Comparison of ENCODE assay signal across 15 mouse cellular contexts in the genomic region with DNA sequence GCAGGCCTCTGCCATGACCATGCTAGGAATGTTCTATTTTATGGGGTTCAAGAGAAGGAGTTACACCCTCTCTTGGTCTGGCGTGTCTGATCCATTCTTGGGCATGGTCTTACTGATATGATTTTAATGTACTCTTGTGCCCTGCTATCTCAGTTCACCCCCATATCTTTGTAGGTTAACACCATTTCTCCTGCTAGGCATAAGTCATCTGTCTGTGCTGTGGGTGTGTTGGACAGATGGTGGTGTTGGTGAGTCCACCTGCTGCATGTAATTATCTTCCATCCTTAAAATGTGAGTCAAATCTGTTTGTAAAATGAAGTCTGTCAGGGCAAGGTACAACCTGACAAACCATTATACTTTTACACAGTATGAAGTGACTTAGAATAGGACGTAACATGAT.
"Had no signal": no experiment of that assay in that cellular context is flagged by ENCODE, and none has a peak within 500 bp of the region (broad histone marks: within the 10 kb centered on the region; RNA-seq: fewer than 3 reads in every experiment).

No protein-coding gene starts in this region.

- H3K27me3 ChIP-seq: intestine, embryonic 15.5 days; limb, embryonic 15.5 days; megakaryocyte, embryonic 14.5 days; midbrain, embryonic 12.5 days; neural tube, embryonic 15.5 days had no signal

- H3K27ac ChIP-seq: intestine, embryonic 15.5 days; limb, embryonic 15.5 days; midbrain, embryonic 12.5 days; neural tube, embryonic 15.5 days had no signal

- DNase-seq: kidney, adult 18-20 months; kidney, postnatal 10 days; lung, embryonic 14.5 days; lung, postnatal 10 days; lung, postnatal 4 days; right cerebral cortex, adult 18-20 months; spleen, adult 18-20 months; thymus, adult 18-20 months; thymus, postnatal 14 days had no signal

- H3K4me2 ChIP-seq: intestine, embryonic 15.5 days; limb, embryonic 15.5 days; lung, embryonic 14.5 days; midbrain, embryonic 12.5 days; neural tube, embryonic 15.5 days had no signal

- H3K9me3 ChIP-seq: intestine, embryonic 15.5 days; limb, embryonic 15.5 days; midbrain, embryonic 12.5 days; neural tube, embryonic 15.5 days had no signal

- H3K9ac ChIP-seq: intestine, embryonic 15.5 days; limb, embryonic 15.5 days; lung, embryonic 14.5 days; midbrain, embryonic 12.5 days; neural tube, embryonic 15.5 days had no signal

- H3K4me1 ChIP-seq: intestine, embryonic 15.5 days; limb, embryonic 15.5 days had no signal

- ATAC-seq: intestine, embryonic 15.5 days had no signal

- H3K4me3 ChIP-seq: intestine, embryonic 15.5 days; limb, embryonic 15.5 days; megakaryocyte, embryonic 14.5 days; midbrain, embryonic 12.5 days; myocyte; neural tube, embryonic 15.5 days had no signal

- H3K36me3 ChIP-seq: intestine, embryonic 15.5 days; limb, embryonic 15.5 days; midbrain, embryonic 12.5 days had no signal
